Mouse (Mus musculus): ENCODE results near the gene Hic1.

Hic1 gene

DNA sequence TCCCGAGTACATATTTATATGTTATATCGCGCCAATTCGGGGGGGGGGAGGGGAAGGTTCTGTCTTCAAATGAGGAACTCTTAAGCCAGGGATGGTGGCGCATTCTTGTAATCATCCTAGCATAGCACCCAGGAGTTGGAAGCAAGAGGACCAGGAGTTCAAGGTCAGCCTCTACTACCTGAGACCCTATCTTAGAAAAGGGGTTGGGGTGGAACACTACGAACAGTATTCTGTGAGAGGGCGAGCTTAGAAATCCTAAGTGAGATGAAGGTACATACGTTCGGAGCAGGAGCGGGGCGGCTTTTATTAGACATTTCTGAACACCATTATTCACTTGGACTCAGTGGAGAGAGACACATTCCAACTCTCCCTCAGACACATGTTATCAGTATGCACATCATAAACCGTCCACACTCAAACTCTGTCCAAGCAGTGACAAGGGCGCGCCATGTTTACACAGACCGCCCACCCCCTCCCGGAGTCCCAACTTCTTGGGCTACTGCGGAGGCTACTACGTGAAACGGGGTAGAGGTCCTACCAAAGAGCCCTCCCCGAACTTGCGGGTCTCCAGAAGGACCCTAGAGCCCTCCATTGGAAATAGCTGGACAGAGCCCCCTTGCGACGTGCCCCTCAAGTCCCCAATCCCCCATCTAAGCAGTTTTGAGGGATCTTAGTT lies at the start of gene Hic1:
TSS of gene Hic1 (minus strand) at position 115 of the 676 bp plus-strand sequence.
- DNase-seq (ENCODE audit: low spot score in 2 of 2): no peak

DNA sequence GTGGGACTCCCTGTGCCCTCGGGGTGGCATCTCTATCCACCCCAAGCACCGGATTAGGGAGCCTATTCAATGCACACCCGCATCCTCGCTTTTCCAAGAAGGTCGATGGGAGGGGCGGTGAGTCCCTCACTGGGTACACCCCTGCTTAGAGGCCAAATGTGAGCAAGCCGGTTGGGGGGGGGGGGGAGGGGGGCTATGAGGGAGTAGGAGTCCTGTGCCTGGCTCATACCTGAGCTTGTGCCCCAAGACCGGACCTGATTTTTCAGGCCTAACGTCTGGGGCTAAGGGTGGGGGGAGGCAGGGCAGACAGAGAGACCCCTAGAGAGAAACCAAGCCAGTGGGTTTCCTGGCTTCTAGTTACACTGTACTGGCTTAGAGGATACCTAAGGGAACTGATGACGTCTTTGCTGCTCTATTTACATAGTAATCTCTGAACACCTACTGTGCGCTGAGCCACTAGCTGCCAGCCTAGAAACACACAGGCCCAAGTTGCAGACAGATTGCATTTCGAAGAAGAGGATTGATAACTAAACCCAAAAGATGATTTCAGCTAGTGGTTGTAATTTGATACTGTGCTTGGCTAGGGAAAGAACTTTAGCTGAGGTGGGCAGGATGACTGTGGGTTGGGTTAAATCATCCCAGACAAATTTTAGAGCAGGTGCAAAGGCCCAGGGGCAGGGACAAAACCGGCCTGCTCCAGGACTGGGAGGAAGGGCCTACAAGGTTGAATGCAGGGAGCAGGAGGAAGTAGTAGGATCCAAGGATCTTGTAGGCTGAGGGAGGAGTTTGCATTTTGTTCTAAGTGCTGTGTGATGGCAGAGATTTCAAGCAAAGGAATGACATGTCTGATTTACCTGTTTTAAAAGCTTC lies 45.0 kb upstream of the Hic1 start:
- DNase-seq (ENCODE audit: low spot score in 2 of 2): no peak

DNA sequence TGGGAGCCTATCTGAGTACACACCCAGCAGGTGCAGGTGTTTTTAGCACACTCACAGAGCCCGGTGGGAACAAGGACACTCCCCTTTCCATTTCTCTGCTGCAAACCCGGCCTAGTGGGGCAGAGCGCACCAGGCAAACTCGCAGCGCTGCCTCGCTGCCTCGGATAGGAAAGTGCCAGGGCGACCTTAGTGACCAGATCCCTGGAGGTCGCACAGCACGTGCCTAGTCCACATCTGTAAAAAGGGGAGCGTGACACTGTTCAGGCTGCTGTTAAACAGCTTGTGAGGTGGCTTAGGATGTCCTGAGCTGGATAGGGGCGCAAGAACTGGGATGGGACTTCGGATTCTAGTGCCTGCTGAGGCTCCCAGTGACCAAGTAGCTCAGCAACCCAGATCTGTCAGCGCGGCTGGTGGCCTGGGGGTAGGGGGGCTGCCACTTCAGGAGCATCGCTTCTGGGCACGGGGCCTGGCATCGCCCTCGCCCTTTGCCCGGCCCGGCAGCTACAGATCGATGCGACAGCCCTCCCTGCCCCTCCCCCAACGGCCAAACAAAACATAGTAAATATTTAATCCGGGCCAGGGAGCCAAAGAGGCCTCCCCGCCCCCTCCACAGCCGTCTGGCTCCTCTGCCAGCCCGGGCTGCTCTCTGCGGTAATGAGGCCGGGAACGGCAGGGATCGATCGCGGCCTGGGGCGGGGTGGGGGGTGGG lies 44.2 kb upstream of the Hic1 start:
- no peak for DNase-seq (ENCODE audit: low spot score in 2 of 2)

DNA sequence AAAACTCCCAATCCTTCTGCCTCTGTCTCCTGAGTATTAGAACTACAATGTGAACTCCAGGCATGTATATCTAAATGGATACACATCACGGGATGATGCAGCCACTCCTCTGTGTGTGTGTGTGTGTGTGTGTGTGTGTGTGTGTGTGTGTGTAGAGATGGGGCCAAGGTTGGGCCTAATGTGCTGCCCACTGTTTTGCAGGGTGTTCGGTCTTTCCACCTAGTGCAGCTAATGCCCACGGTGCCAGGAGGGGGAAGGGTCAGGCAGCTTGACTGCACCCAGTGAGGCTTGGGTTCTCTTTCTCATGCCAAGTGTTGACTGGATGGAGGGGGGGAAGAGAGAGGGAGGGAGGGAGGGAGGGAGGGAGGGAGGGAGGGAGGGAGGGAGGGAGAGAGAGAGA lies 43.6 kb upstream of the Hic1 start:
- no peak for DNase-seq (ENCODE audit: low spot score in 2 of 2)

DNA sequence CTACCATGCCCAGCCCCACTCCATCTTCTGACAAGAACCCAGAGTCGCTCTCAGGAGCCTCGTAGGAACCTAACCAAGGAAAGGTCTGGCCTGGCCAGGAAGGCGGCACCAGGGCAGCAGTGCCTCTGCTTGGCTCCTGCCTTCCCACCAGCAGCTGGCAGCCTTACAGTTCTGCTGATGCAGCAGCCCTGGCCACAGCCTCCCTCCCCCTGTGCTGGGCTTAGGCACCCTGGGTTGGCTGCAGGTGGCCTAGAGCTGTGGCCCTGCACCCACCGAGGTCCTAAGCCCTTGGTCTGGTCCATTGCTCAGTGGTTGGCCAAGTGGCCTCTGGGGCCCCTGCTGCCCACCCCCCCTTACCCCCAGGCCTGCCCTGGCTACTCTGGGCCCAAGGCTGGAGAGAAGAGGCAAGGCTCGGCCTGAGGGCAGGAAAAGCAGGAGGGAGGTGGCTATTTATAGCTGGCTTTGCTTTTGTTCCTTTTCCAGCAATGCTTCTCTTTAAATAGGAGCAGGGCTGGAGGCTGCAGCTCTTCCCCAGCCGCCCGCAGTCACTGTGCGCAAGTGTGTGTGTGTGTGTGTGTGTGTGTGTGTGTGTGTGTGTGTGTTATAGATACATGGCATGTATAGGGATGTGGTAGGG lies 42.8 kb upstream of the Hic1 start:
- no peak for DNase-seq (ENCODE audit: low spot score in 2 of 2)

DNA sequence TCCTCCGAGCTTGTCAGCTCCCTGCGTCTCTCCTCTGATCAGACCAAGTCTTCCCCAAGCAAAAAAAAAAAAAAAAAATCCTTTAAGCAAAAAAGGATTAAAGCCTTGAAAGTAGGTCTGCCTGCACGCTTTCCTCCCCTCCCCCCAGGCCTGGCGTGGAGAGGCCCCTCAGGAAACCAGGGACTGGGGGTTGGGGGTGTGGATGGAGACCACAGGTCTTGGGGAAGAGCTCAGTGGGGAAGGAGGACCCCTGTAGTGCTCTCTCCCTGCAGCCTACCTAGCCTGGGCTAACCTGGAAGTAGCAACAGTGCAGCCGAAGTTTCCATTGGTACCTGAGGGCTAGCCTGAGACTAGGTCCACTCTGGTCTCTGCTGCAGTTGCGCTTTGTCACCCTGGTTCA lies 41.4 kb upstream of the Hic1 start:
- DNase-seq (ENCODE audit: low spot score in 2 of 2): no peak

- no peak for DNase-seq (ENCODE audit: low spot score in 2 of 2)
These were observed 40.8 kb upstream of the Hic1 start for GRCm38 (mm10) chr11:75210093-75210492.

GRCm38 (mm10) chr11:75209363-75209762 lies 40.0 kb upstream of the Hic1 start:
- peak; percentile 59 to 78 for DNase-seq (ENCODE audit: low spot score in 2 of 2)

GRCm38 (mm10) chr11:75206347-75206746 lies 37.0 kb upstream of the Hic1 start:
- DNase-seq (ENCODE audit: low spot score in 2 of 2): no peak

DNA sequence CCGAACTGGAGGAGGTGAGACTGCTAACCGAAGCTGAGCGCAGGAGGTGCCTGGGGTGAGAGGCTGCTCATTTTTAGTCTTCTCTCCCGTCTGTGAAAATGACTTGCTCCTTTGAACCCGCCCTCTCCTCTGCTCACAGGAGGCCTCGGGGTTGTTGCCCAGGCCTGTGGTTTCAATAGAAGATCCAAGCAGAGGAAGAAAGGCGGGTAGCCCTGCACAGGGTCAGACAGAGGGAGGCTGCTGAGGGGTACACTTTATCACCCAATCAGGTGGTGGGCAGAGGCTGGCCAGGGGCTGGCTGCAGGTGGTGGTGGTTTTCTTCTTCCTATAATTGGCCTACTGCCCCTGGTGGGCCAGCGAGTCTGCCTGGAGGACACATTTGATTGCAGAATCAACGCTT lies 35.2 kb upstream of the Hic1 start:
- no peak for DNase-seq (ENCODE audit: low spot score in 2 of 2)

DNA sequence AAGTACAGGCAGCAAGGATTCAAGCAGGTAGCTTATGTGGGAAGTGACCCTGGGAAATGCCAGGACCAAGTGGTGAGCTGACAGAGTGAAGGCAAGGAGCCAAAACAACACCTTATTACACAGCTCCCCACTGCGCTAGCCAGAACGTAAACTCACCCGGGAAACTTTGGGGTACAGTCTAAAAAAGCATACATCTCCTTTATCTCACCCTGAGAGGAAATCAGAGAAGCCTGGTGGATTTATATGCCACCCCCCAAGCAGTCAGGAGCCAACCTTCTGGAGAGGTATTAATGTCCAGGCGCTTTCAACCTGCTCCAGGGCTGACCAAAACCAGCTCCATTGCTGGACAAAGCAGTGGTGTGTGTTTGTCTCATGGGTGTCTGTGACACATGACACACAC lies 34.6 kb upstream of the Hic1 start:
- no peak for DNase-seq (ENCODE audit: low spot score in 2 of 2)

- DNase-seq (ENCODE audit: low spot score in 2 of 2): no peak
These were observed 32.4 kb upstream of the Hic1 start for GRCm38 (mm10) chr11:75201721-75202120.

DNA sequence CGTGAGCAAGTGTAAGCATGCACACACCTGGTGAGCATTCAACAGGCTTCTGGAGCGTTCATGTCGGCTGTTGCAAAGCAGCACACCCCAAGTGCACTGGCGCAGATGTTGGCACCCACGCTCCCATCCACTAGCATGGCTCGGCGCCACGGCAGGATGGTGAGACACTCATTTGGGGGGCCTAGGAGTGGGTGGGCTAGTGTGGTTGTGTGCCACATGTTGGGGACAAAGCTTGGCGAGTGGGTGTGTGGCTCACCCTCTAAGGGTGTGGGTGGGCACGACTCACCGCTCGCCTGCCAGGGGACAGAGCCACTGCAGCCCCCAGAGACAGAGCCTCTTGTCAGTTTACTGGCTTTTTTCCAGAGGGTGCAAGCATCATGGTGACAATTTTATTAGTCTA lies 31.6 kb upstream of the Hic1 start:
- no peak for DNase-seq (ENCODE audit: low spot score in 2 of 2)

DNA sequence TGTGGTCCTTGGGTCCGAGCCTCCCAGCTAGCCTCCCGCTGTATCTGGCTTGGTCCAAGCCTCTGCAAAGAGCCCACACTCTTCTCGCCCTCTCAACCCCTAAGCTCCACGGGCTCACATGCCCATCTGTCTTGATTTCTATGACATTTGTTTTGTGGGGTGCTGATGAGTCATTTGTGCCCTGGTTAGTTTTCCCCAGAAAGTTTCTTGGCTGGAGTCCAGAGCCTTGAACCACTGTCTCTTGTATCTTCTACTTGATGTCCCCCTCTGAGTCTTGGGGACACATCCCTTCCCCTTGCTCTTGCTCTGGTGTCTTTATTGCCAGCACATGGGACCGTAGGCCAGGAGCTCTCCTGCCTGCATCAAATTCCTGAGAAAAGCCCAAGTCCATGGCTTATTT lies 30.6 kb upstream of the Hic1 start:
- DNase-seq (ENCODE audit: low spot score in 2 of 2): no peak

DNA sequence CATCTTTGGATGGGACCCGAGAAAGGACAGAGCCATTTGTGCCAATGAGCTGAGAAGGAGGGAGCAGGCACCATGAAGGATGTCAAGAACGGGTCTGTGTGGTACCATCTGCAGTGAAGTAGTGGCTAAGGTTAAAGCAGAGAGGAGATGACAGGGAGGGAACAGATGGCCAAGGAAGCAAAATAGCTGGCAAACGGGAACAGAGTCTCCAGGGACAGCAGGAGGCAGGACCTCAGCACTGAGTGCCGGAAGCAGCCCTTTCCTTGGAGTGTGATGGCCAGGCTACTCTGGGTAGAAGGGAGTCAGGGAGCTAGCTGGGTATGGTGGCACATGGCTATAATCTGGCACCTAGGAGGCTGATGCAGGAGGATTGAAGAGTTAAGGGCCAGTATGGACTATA lies 29.5 kb upstream of the Hic1 start:
- no peak for DNase-seq (ENCODE audit: low spot score in 2 of 2)

- no peak for DNase-seq (ENCODE audit: low spot score in 2 of 2)
These were observed 28.6 kb upstream of the Hic1 start for GRCm38 (mm10) chr11:75197956-75198355.

GRCm38 (mm10) chr11:75196131-75196530 lies 26.8 kb upstream of the Hic1 start:
- DNase-seq (ENCODE audit: low spot score in 2 of 2): no peak

DNA sequence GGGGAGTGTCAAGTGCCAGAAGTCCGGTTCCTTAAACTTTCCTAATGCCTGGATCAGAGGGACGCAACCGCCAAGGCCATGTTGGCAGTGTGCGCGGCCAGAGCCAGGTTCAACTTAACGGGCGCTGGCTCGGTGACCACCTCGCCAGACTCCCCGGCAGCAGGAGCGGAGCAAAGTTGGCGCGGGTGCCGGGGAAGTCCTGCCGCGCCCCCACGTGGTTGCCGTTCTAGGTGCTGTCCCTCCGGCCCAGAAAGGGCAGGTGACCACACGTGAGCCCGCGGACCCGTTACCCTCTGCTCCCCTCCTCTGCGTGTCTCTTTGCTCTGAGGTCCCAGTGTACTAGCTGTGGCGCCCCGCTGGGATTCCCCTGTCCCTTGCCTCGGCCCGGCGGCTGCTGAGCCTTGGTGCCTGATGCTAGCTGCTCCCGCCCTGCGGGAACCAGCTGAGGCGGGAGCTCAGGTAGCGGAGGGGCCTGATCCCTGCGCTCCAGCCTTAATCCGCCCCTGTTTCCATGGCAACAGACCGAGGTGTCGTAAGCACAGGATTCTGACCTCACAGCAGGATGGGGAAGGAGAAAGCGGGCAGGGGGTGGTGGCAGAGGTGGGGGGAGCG lies 25.6 kb upstream of the Hic1 start:
- DNase-seq (ENCODE audit: low spot score in 2 of 2): peak; percentile 55 to 64

GRCm38 (mm10) chr11:75194121-75194849 lies 25.0 kb upstream of the Hic1 start:
- peak in 1 of 2 experiments; percentile 31 for DNase-seq (ENCODE audit: low spot score in 2 of 2)

DNA sequence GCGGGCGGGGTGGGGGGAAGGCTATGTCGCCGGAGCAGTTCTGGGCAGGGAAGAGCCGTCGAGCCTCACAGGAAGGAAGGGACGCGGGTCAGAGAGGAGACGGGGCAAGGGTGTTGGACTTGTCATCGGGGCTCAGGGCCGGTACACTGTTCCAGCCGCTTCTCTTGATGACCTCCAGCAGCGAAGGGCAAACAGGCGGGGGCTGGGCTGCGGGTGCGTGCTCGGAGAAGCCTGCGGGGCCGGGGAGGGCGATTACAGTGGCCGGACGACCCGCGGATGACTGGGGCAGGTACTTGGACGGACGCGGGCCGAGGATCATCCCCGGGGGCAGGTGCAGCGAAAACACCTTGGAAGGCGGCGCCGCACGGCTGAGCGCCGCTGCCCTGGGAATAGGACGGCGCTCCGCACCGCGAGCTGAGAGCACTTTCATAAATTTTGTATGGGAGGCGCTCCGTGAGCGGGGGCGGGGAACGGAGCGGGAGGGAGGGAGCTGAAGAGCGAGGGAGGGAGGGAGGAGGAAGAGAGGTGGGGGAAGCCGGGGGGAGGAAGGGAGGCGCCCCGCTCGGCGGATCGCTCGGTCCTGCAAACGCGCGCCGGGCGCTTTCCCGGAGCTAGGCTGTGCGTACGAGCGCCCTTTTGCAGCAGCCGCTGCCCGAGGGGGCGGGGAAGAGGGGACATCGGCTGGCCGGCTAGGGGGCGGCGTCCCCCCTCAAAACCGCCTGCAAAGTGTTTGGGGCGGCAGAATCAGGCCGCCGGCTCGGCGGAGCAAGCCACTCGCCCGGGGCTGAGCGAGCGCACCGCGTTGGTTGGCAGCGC lies 24.1 kb upstream of the Hic1 start, which contains the start of gene Rtn4rl1:
TSS of gene Rtn4rl1 (plus strand) at position 528 of the 816 bp plus-strand sequence.
- peak in 1 of 2 experiments; percentile 39 for DNase-seq (ENCODE audit: low spot score in 2 of 2)

Data from natural killer cell, adult 2 months (primary cell).